Mouse (Mus musculus): ENCODE measurements around the gene Ndrg2. TPM values are rescaled to one million over a fixed set of nuclear protein-coding genes. Genes with fewer than 3 reads are reported as not detected.
"Not testable (repeated sequence)": the region's sequence is repeated elsewhere in the genome, so short reads cannot be mapped to it uniquely, and the experiment has no call there.

The Ndrg2 gene
- polyA plus RNA-seq, 2 experiments = 52.0 to 73.9 TPM

GRCm38 (mm10) chr14:51871741-51872140, 42.2 kb downstream of the Ndrg2 start:
- DNase-seq (ENCODE audit: low spot score) = no peak
- no peak for ATAC-seq (ENCODE audit: low FRiP score, low read depth)
- Histone ChIP-seq H3K4me2 (replicated peaks; ENCODE audit: low read depth, low read length, severe bottlenecking) (no peak overlapping the region), H3K27ac (replicated peaks; ENCODE audit: low read depth, low read length) (no peak overlapping the region), H3K4me3 (replicated peaks; ENCODE audit: low read length) (no peak overlapping the region), H3K4me1 (ENCODE audit: control insufficient read depth, insufficient read depth, low read length) (no peaks in the 10 kb centered on the region), H3K36me3 (ENCODE audit: control insufficient read depth, insufficient read depth, low read length) (no peaks in the 10 kb centered on the region), H3K9me3 (ENCODE audit: control insufficient read depth, low read length) (no peaks in the 10 kb centered on the region), H3K9ac (ENCODE audit: low read depth, low read length, severe bottlenecking) (no peak overlapping the region), H3K27me3 (ENCODE audit: control insufficient read depth, insufficient read depth, low read length) (no peaks in the 10 kb centered on the region)
- WGBS = 73% methylated on average over 9 of the region's 9 CpGs
- no peak for TF ChIP-seq POLR2A (IDR thresholded peaks at IDR 0.05; ENCODE audit: borderline replicate concordance, extremely low read depth, insufficient read depth, insufficient read length)

DNA sequence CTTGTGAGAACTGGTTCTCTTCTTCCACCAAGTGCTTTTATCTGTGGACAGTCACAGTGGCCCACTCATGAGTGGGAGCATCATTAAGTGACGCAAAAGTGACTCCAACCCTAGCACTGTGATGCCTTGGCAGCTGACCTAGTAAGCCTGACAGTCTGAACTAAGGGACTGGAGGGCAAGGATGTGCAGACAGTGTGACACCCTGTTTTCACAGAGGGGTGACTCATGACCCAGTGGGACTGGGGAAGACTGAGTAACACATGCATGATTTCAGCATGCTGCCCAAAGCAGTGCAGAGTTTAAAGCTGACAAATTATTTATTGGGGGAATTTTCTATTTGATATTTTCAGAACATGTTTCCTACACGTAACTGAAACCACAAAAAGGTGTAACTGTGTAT, 43.2 kb downstream of the Ndrg2 start:
- Histone ChIP-seq H3K9ac (ENCODE audit: low read depth, low read length, severe bottlenecking) (no peak overlapping the region), H3K4me1 (ENCODE audit: control insufficient read depth, insufficient read depth, low read length) (no peaks in the 10 kb centered on the region), H3K36me3 (ENCODE audit: control insufficient read depth, insufficient read depth, low read length) (no peaks in the 10 kb centered on the region), H3K27me3 (ENCODE audit: control insufficient read depth, insufficient read depth, low read length) (no peaks in the 10 kb centered on the region), H3K27ac (replicated peaks; ENCODE audit: low read depth, low read length) (no peak overlapping the region), H3K4me3 (replicated peaks; ENCODE audit: low read length) (no peak overlapping the region), H3K4me2 (replicated peaks; ENCODE audit: low read depth, low read length, severe bottlenecking) (no peak overlapping the region), H3K9me3 (ENCODE audit: control insufficient read depth, low read length) (no peaks in the 10 kb centered on the region)
- no peak for TF ChIP-seq POLR2A (IDR thresholded peaks at IDR 0.05; ENCODE audit: borderline replicate concordance, extremely low read depth, insufficient read depth, insufficient read length)
- 76% methylated on average over 2 of the region's 2 CpGs for WGBS
- ATAC-seq (ENCODE audit: low FRiP score, low read depth) (no peak), DNase-seq (ENCODE audit: low spot score) (no peak)

- H3K36me3 ChIP-seq (ENCODE audit: control insufficient read depth, insufficient read depth, low read length); H3K9me3 ChIP-seq (ENCODE audit: control insufficient read depth, low read length); H3K4me1 ChIP-seq (ENCODE audit: control insufficient read depth, insufficient read depth, low read length); H3K4me3 ChIP-seq (replicated peaks; ENCODE audit: low read length); H3K9ac ChIP-seq (ENCODE audit: low read depth, low read length, severe bottlenecking); H3K4me2 ChIP-seq (replicated peaks; ENCODE audit: low read depth, low read length, severe bottlenecking); DNase-seq (ENCODE audit: low spot score); H3K27ac ChIP-seq (replicated peaks; ENCODE audit: low read depth, low read length); ATAC-seq (ENCODE audit: low FRiP score, low read depth); H3K27me3 ChIP-seq (ENCODE audit: control insufficient read depth, insufficient read depth, low read length): not testable (repeated sequence)
- WGBS = 0% methylated on average over 1 of the region's 1 CpGs
Measured at GRCm38 (mm10) chr14:51863603-51864002, 50.4 kb downstream of the Ndrg2 start.

GRCm38 (mm10) chr14:51855280-51855679, 58.7 kb downstream of the Ndrg2 start:
- H3K9ac ChIP-seq (ENCODE audit: low read depth, low read length, severe bottlenecking); H3K36me3 ChIP-seq (ENCODE audit: control insufficient read depth, insufficient read depth, low read length); H3K4me1 ChIP-seq (ENCODE audit: control insufficient read depth, insufficient read depth, low read length); DNase-seq (ENCODE audit: low spot score); H3K9me3 ChIP-seq (ENCODE audit: control insufficient read depth, low read length); ATAC-seq (ENCODE audit: low FRiP score, low read depth); H3K27ac ChIP-seq (replicated peaks; ENCODE audit: low read depth, low read length); H3K4me2 ChIP-seq (replicated peaks; ENCODE audit: low read depth, low read length, severe bottlenecking); H3K27me3 ChIP-seq (ENCODE audit: control insufficient read depth, insufficient read depth, low read length); H3K4me3 ChIP-seq (replicated peaks; ENCODE audit: low read length): not testable (repeated sequence)
- 83% methylated on average over 7 of the region's 7 CpGs for WGBS

Other genes starting within 250 kb of the Ndrg2 start
- gene Gm17079, start 218.7 kb downstream of the Ndrg2 start, polyA plus RNA-seq (2012; rRNA removed) = not detected in 2 replicates
- not detected in 2 replicates for gene Gm17079, start 218.7 kb downstream of the Ndrg2 start, polyA plus RNA-seq (2014; fragmentation: Nextera tagmentation; extraction: Ambion mirVana)
- gene Gm5800, start 197.0 kb downstream of the Ndrg2 start, polyA plus RNA-seq (2012; rRNA removed) = not detected in 2 replicates
- gene Gm5800, start 197.0 kb downstream of the Ndrg2 start, polyA plus RNA-seq (2014; fragmentation: Nextera tagmentation; extraction: Ambion mirVana) = not detected in 2 replicates
- not detected in 2 replicates for gene Ang4, start 140.6 kb downstream of the Ndrg2 start, polyA plus RNA-seq (2012; rRNA removed)
- not detected in 2 replicates for gene Ang4, start 140.6 kb downstream of the Ndrg2 start, polyA plus RNA-seq (2014; fragmentation: Nextera tagmentation; extraction: Ambion mirVana)
- gene AY358078, start 114.1 kb downstream of the Ndrg2 start, polyA plus RNA-seq (2012; rRNA removed) = not detected in 2 replicates
- gene AY358078, start 114.1 kb downstream of the Ndrg2 start, polyA plus RNA-seq (2014; fragmentation: Nextera tagmentation; extraction: Ambion mirVana) = not detected in 2 replicates
- gene Ear6, start 60.5 kb downstream of the Ndrg2 start, polyA plus RNA-seq (2012; rRNA removed) = 0.31 and 1.2 TPM in 2 replicates
- gene Ear6, start 60.5 kb downstream of the Ndrg2 start, polyA plus RNA-seq (2014; fragmentation: Nextera tagmentation; extraction: Ambion mirVana) = not detected in 2 replicates
- gene Mettl17, start 29.3 kb downstream of the Ndrg2 start, polyA plus RNA-seq (2012; rRNA removed) = 45.9 and 47.9 TPM in 2 replicates
- gene Mettl17, start 29.3 kb downstream of the Ndrg2 start, polyA plus RNA-seq (2014; fragmentation: Nextera tagmentation; extraction: Ambion mirVana) = 42.7 and 46.5 TPM in 2 replicates
- gene Slc39a2, start 21.3 kb downstream of the Ndrg2 start, polyA plus RNA-seq (2012; rRNA removed) = 3.6 TPM in 2 replicates
- gene Slc39a2, start 21.3 kb downstream of the Ndrg2 start, polyA plus RNA-seq (2014; fragmentation: Nextera tagmentation; extraction: Ambion mirVana) = 1.5 TPM in 2 replicates
- gene Tppp2, start 4.3 kb upstream of the Ndrg2 start, polyA plus RNA-seq (2012; rRNA removed) = not detected in 2 replicates
- not detected in 2 replicates for gene Tppp2, start 4.3 kb upstream of the Ndrg2 start, polyA plus RNA-seq (2014; fragmentation: Nextera tagmentation; extraction: Ambion mirVana)
- gene Rnase13, start 8.6 kb upstream of the Ndrg2 start, polyA plus RNA-seq (2012; rRNA removed) = not detected in 2 replicates
- gene Rnase13, start 8.6 kb upstream of the Ndrg2 start, polyA plus RNA-seq (2014; fragmentation: Nextera tagmentation; extraction: Ambion mirVana) = not detected in 2 replicates
- gene Arhgef40, start 70.6 kb upstream of the Ndrg2 start, polyA plus RNA-seq (2012; rRNA removed) = 220 and 277 TPM in 2 replicates
- gene Arhgef40, start 70.6 kb upstream of the Ndrg2 start, polyA plus RNA-seq (2014; fragmentation: Nextera tagmentation; extraction: Ambion mirVana) = 143 and 160 TPM in 2 replicates
- gene Tmem253, start 101.5 kb upstream of the Ndrg2 start, polyA plus RNA-seq (2012; rRNA removed) = 0.99 and 1.3 TPM in 2 replicates
- 0.28 and 0.81 TPM in 2 replicates for gene Tmem253, start 101.5 kb upstream of the Ndrg2 start, polyA plus RNA-seq (2014; fragmentation: Nextera tagmentation; extraction: Ambion mirVana)
- gene Zfp219, start 106.6 kb upstream of the Ndrg2 start, polyA plus RNA-seq (2012; rRNA removed) = 89.4 and 126 TPM in 2 replicates
- gene Zfp219, start 106.6 kb upstream of the Ndrg2 start, polyA plus RNA-seq (2014; fragmentation: Nextera tagmentation; extraction: Ambion mirVana) = 30.3 and 37.5 TPM in 2 replicates
- not detected in 2 replicates for gene Olfr221, start 128.3 kb upstream of the Ndrg2 start, polyA plus RNA-seq (2012; rRNA removed)
- gene Olfr221, start 128.3 kb upstream of the Ndrg2 start, polyA plus RNA-seq (2014; fragmentation: Nextera tagmentation; extraction: Ambion mirVana) = not detected in 2 replicates
- gene Hnrnpc, start 189.9 kb upstream of the Ndrg2 start, polyA plus RNA-seq (2012; rRNA removed) = 386 and 478 TPM in 2 replicates
- 526 and 573 TPM in 2 replicates for gene Hnrnpc, start 189.9 kb upstream of the Ndrg2 start, polyA plus RNA-seq (2014; fragmentation: Nextera tagmentation; extraction: Ambion mirVana)
- gene Rpgrip1, start 196.5 kb upstream of the Ndrg2 start, polyA plus RNA-seq (2012; rRNA removed) = 1.1 and 2.1 TPM in 2 replicates
- gene Rpgrip1, start 196.5 kb upstream of the Ndrg2 start, polyA plus RNA-seq (2014; fragmentation: Nextera tagmentation; extraction: Ambion mirVana) = 63.4 and 70.1 TPM in 2 replicates

Measured in limb, embryonic 14.5 days (tissue).